Mouse (Mus musculus) left cerebral cortex, adult 8-10 months (tissue): ENCODE results near the gene Tcp1. TPM values are rescaled to one million over a fixed set of nuclear protein-coding genes. Genes with fewer than 3 reads are reported as not detected.
"Not testable (repeated sequence)": the region's sequence is repeated elsewhere in the genome, so short reads cannot be mapped to it uniquely, and the experiment has no call there.

Experiments used
- DNase-seq, 2 experiments: peaks; one replicate each; pipeline ENCODE4 v3.0.0; 2022; ENCODE audit warnings: low spot score in 2 of 2
- total RNA-seq, 4 experiments: library from RNA; stranded (reverse); gene quantifications; 2 replicates each; pipeline ENCODE4 v1.2.4; 2022

Gene Tcp1
- 100 to 1,000 TPM; 209 to 229 (median 211) TPM for total RNA-seq

GRCm38 (mm10) chr17:12915488-12915880 is at the start of gene Tcp1:
Tcp1 (plus strand) TSS chr17:12915701.
- no peak for DNase-seq

- DNase-seq: peak in 1 of 2 experiments; percentile 85
Measured at GRCm38 (mm10) chr17:12866853-12867252, 48.6 kb upstream of the Tcp1 start.

GRCm38 (mm10) chr17:12868043-12868442 is 47.5 kb upstream of the Tcp1 start, which contains the start of gene Mas1:
Mas1 (minus strand) TSS chr17:12868143.
- DNase-seq: no peak

- DNase-seq: no peak
Measured at GRCm38 (mm10) chr17:12868640-12869039, 46.9 kb upstream of the Tcp1 start.

GRCm38 (mm10) chr17:12872275-12873028 is 43.0 kb upstream of the Tcp1 start:
- peak in 1 of 2 experiments; percentile 70 for DNase-seq

GRCm38 (mm10) chr17:12875734-12876133 is 39.8 kb upstream of the Tcp1 start, which contains the start of gene Mrgprh:
Mrgprh (plus strand) TSS chr17:12876034.
- DNase-seq: no peak

- peak; percentile 58 to 74 for DNase-seq
Measured at GRCm38 (mm10) chr17:12880178-12880577, 35.3 kb upstream of the Tcp1 start.

GRCm38 (mm10) chr17:12881216-12881615 is 34.3 kb upstream of the Tcp1 start:
- no peak for DNase-seq

- DNase-seq: no peak
Measured at GRCm38 (mm10) chr17:12886620-12887019, 28.9 kb upstream of the Tcp1 start.

- DNase-seq: no peak
Measured at GRCm38 (mm10) chr17:12887021-12887775, 28.3 kb upstream of the Tcp1 start.

GRCm38 (mm10) chr17:12891054-12891453 is 24.4 kb upstream of the Tcp1 start:
- DNase-seq: no peak

- no peak for DNase-seq
Measured at GRCm38 (mm10) chr17:12892033-12892432, 23.5 kb upstream of the Tcp1 start.

- no peak for DNase-seq
Measured at GRCm38 (mm10) chr17:12897674-12898073, 17.8 kb upstream of the Tcp1 start.

GRCm38 (mm10) chr17:12898607-12899006 is 16.9 kb upstream of the Tcp1 start:
- DNase-seq: not testable (repeated sequence)

- no peak for DNase-seq
Measured at GRCm38 (mm10) chr17:12902291-12902690, 13.2 kb upstream of the Tcp1 start.

- DNase-seq: no peak
Measured at GRCm38 (mm10) chr17:12903372-12904333, 11.8 kb upstream of the Tcp1 start.

- no peak for DNase-seq
Measured at GRCm38 (mm10) chr17:12904349-12904748, 11.2 kb upstream of the Tcp1 start.

- no peak for DNase-seq
Measured at GRCm38 (mm10) chr17:12905810-12906209, 9.7 kb upstream of the Tcp1 start.

GRCm38 (mm10) chr17:12906436-12906835 is 9.1 kb upstream of the Tcp1 start:
- DNase-seq: no peak

- DNase-seq: no peak
Measured at GRCm38 (mm10) chr17:12909361-12910280, 5.9 kb upstream of the Tcp1 start, which contains the start of gene Pnldc1. Pnldc1 (minus strand) TSS chr17:12910230.
